Mouse (Mus musculus) gastrocnemius, adult 8-10 months (tissue): ENCODE results near the gene Hsp90ab1. TPM values are rescaled to one million over a fixed set of nuclear protein-coding genes. Genes with fewer than 3 reads are reported as not detected.

ENCODE experiments used
- DNase-seq, 2 experiments: peaks; one replicate each; pipeline ENCODE4 v3.0.0; 2022; ENCODE audit warnings: low spot score in 2 of 2
- total RNA-seq, 4 experiments: library from RNA; stranded (reverse); gene quantifications; 2 replicates each; pipeline ENCODE4 v1.2.4; 2022

Gene Hsp90ab1
- total RNA-seq, 4 experiments from 2014 or later = 1,140 to 1,362 (median 1,203) TPM

- DNase-seq = peak; percentile 81 to 88
Measured at GRCm38 (mm10) chr17:45596631-45597396, 23.7 kb upstream of the Hsp90ab1 start.

- no peak for DNase-seq
Measured at GRCm38 (mm10) chr17:45595736-45596390, 22.8 kb upstream of the Hsp90ab1 start.

- DNase-seq = peak; percentile 74 to 76
Measured at GRCm38 (mm10) chr17:45594881-45595735, 22.0 kb upstream of the Hsp90ab1 start.

- DNase-seq = no peak
Measured at GRCm38 (mm10) chr17:45594195-45594594, 21.1 kb upstream of the Hsp90ab1 start.

GRCm38 (mm10) chr17:45593479-45593878, 20.4 kb upstream of the Hsp90ab1 start:
- DNase-seq = no peak

- DNase-seq = peak in 1 of 2 experiments; percentile 62
Measured at GRCm38 (mm10) chr17:45592606-45593431, 19.7 kb upstream of the Hsp90ab1 start.

GRCm38 (mm10) chr17:45591701-45592605, 18.9 kb upstream of the Hsp90ab1 start:
- peak; percentile 80 for DNase-seq

GRCm38 (mm10) chr17:45590410-45590809, 17.3 kb upstream of the Hsp90ab1 start:
- no peak for DNase-seq

- no peak for DNase-seq
Measured at GRCm38 (mm10) chr17:45589844-45590243, 16.8 kb upstream of the Hsp90ab1 start.

- no peak for DNase-seq
Measured at GRCm38 (mm10) chr17:45589236-45589635, 16.2 kb upstream of the Hsp90ab1 start.

- DNase-seq = no peak
Measured at GRCm38 (mm10) chr17:45588370-45588769, 15.3 kb upstream of the Hsp90ab1 start.

GRCm38 (mm10) chr17:45586449-45586837, 13.4 kb upstream of the Hsp90ab1 start:
- DNase-seq = no peak

GRCm38 (mm10) chr17:45585725-45586448, 12.8 kb upstream of the Hsp90ab1 start:
- DNase-seq = no peak

GRCm38 (mm10) chr17:45584939-45585678, 12.0 kb upstream of the Hsp90ab1 start:
- DNase-seq = peak; percentile 81 to 82

GRCm38 (mm10) chr17:45584096-45584896, 11.2 kb upstream of the Hsp90ab1 start:
- DNase-seq = peak; percentile 82 to 87

GRCm38 (mm10) chr17:45582715-45583355, 9.8 kb upstream of the Hsp90ab1 start:
- no peak for DNase-seq

GRCm38 (mm10) chr17:45582188-45582587, 9.1 kb upstream of the Hsp90ab1 start:
- DNase-seq = no peak
